Mouse (Mus musculus): ENCODE measurements around the gene Klhdc3. TPM values are rescaled to one million over a fixed set of nuclear protein-coding genes. Genes with fewer than 3 reads are reported as not detected.

Gene Klhdc3
- polyA plus RNA-seq, 1 experiment from 2014 or later, result 52.0 TPM

- Histone ChIP-seq H3K9me3 (replicated peaks; ENCODE audit: control insufficient read depth, low read length) (no peaks in the 10 kb centered on the region), H3K4me1 (ENCODE audit: control insufficient read depth, low read depth, low read length) (peaks cover 8% of the 10 kb centered on the region), H3K4me3 (ENCODE audit: low read depth, low read length) (no peak overlapping the region), H3K9ac (ENCODE audit: low read depth, low read length) (no peak overlapping the region), H3K27ac (ENCODE audit: low read length) (0 out of 2 replicates have a peak overlapping the region, but pooled peaks have one; percentile 11), H3K27me3 (ENCODE audit: control insufficient read depth, insufficient read depth, low read depth, low read length) (no peaks in the 10 kb centered on the region), H3K4me2 (ENCODE audit: low read depth, low read length) (no peak overlapping the region; the same call in 1 of the 2 replicates), H3K36me3 (ENCODE audit: control insufficient read depth, insufficient read depth) (peaks cover 13% of the 10 kb centered on the region)
- peak; percentile 61 for ATAC-seq (ENCODE audit: low read depth)
- WGBS (ENCODE audit: insufficient replicate concordance), result 30% methylated on average over 12 of the region's 12 CpGs
Observed at GRCm38 (mm10) chr17:46690665-46691064, 10.0 kb upstream of the Klhdc3 start.

- no peak overlapping the region for H3K9ac ChIP-seq (ENCODE audit: low read depth, low read length)
- H3K27me3 ChIP-seq (ENCODE audit: control insufficient read depth, insufficient read depth, low read depth, low read length), result no peaks in the 10 kb centered on the region
- H3K4me3 ChIP-seq (ENCODE audit: low read depth, low read length), result no peak overlapping the region
- H3K4me1 ChIP-seq (ENCODE audit: control insufficient read depth, low read depth, low read length), result peaks cover 12% of the 10 kb centered on the region
- no peak overlapping the region for H3K27ac ChIP-seq (ENCODE audit: low read length)
- no peak for ATAC-seq (ENCODE audit: low read depth)
- no peaks in the 10 kb centered on the region for H3K9me3 ChIP-seq (replicated peaks; ENCODE audit: control insufficient read depth, low read length)
- no peak overlapping the region for H3K4me2 ChIP-seq (ENCODE audit: low read depth, low read length)
- H3K36me3 ChIP-seq (ENCODE audit: control insufficient read depth, insufficient read depth), result peaks cover 26% of the 10 kb centered on the region
- WGBS (ENCODE audit: insufficient replicate concordance), result 75% methylated on average over 6 of the region's 6 CpGs
Observed at GRCm38 (mm10) chr17:46685913-46686312, 5.2 kb upstream of the Klhdc3 start.

GRCm38 (mm10) chr17:46682654-46683389, 2.1 kb upstream of the Klhdc3 start:
- Histone ChIP-seq H3K4me3 (ENCODE audit: low read depth, low read length) (no peak overlapping the region), H3K4me1 (ENCODE audit: control insufficient read depth, low read depth, low read length) (peaks cover 26% of the 10 kb centered on the region), H3K9ac (ENCODE audit: low read depth, low read length) (no peak overlapping the region), H3K36me3 (ENCODE audit: control insufficient read depth, insufficient read depth) (peaks cover 27% of the 10 kb centered on the region), H3K27me3 (ENCODE audit: control insufficient read depth, insufficient read depth, low read depth, low read length) (no peaks in the 10 kb centered on the region), H3K9me3 (replicated peaks; ENCODE audit: control insufficient read depth, low read length) (no peaks in the 10 kb centered on the region), H3K27ac (ENCODE audit: low read length) (no peak overlapping the region), H3K4me2 (ENCODE audit: low read depth, low read length) (no peak overlapping the region)
- ATAC-seq (ENCODE audit: low read depth), result no peak
- WGBS (ENCODE audit: insufficient replicate concordance), result 87% methylated on average over 16 of the region's 16 CpGs

- 22% methylated on average over 12 of the region's 12 CpGs for WGBS (ENCODE audit: insufficient replicate concordance)
- peak overlapping the region; percentile 79 for H3K9ac ChIP-seq (ENCODE audit: low read depth, low read length)
- H3K36me3 ChIP-seq (ENCODE audit: control insufficient read depth, insufficient read depth), result peaks cover 26% of the 10 kb centered on the region
- peak overlapping the region; percentile 88 for H3K4me2 ChIP-seq (ENCODE audit: low read depth, low read length)
- peak overlapping the region; percentile 97 for H3K4me3 ChIP-seq (ENCODE audit: low read depth, low read length)
- no peak for ATAC-seq (ENCODE audit: low read depth)
- no peaks in the 10 kb centered on the region for H3K9me3 ChIP-seq (replicated peaks; ENCODE audit: control insufficient read depth, low read length)
- H3K27ac ChIP-seq (ENCODE audit: low read length), result peak overlapping the region; percentile 71; the same call in 1 of the 2 replicates
- no peaks in the 10 kb centered on the region for H3K27me3 ChIP-seq (ENCODE audit: control insufficient read depth, insufficient read depth, low read depth, low read length)
- peaks cover 26% of the 10 kb centered on the region for H3K4me1 ChIP-seq (ENCODE audit: control insufficient read depth, low read depth, low read length)
Observed at GRCm38 (mm10) chr17:46681466-46682118, 878 bp upstream of the Klhdc3 start.

- Histone ChIP-seq H3K4me1 (ENCODE audit: control insufficient read depth, low read depth, low read length) (peaks cover 28% of the 10 kb centered on the region), H3K27me3 (ENCODE audit: control insufficient read depth, insufficient read depth, low read depth, low read length) (no peaks in the 10 kb centered on the region), H3K27ac (ENCODE audit: low read length) (peak overlapping the region; percentile 93), H3K4me3 (ENCODE audit: low read depth, low read length) (peak overlapping the region; percentile 97), H3K9ac (ENCODE audit: low read depth, low read length) (peak overlapping the region; percentile 91), H3K36me3 (ENCODE audit: control insufficient read depth, insufficient read depth) (peaks cover 24% of the 10 kb centered on the region), H3K4me2 (ENCODE audit: low read depth, low read length) (peak overlapping the region; percentile 95), H3K9me3 (replicated peaks; ENCODE audit: control insufficient read depth, low read length) (no peaks in the 10 kb centered on the region)
- WGBS (ENCODE audit: insufficient replicate concordance), result under 1% methylated on average over 34 of the region's 34 CpGs
- ATAC-seq (ENCODE audit: low read depth), result peak; percentile 0; the same call in 1 of the 2 replicates
Observed at GRCm38 (mm10) chr17:46679843-46680759, 613 bp downstream of the Klhdc3 start.

- peak overlapping the region; percentile 97; the same call in 1 of the 2 replicates for H3K4me3 ChIP-seq (ENCODE audit: low read depth, low read length)
- H3K4me2 ChIP-seq (ENCODE audit: low read depth, low read length), result peak overlapping the region; percentile 95
- ATAC-seq (ENCODE audit: low read depth), result no peak
- 66% methylated on average over 9 of the region's 9 CpGs for WGBS (ENCODE audit: insufficient replicate concordance)
- H3K36me3 ChIP-seq (ENCODE audit: control insufficient read depth, insufficient read depth), result peaks cover 22% of the 10 kb centered on the region
- peak overlapping the region; percentile 91 for H3K9ac ChIP-seq (ENCODE audit: low read depth, low read length)
- peak overlapping the region; percentile 93; the same call in 1 of the 2 replicates for H3K27ac ChIP-seq (ENCODE audit: low read length)
- no peaks in the 10 kb centered on the region for H3K9me3 ChIP-seq (replicated peaks; ENCODE audit: control insufficient read depth, low read length)
- H3K27me3 ChIP-seq (ENCODE audit: control insufficient read depth, insufficient read depth, low read depth, low read length), result no peaks in the 10 kb centered on the region
- H3K4me1 ChIP-seq (ENCODE audit: control insufficient read depth, low read depth, low read length), result peaks cover 37% of the 10 kb centered on the region
Observed at GRCm38 (mm10) chr17:46678911-46679310, 1.8 kb downstream of the Klhdc3 start.

- Histone ChIP-seq H3K36me3 (ENCODE audit: control insufficient read depth, insufficient read depth) (peaks cover 18% of the 10 kb centered on the region), H3K4me1 (ENCODE audit: control insufficient read depth, low read depth, low read length) (peaks cover 38% of the 10 kb centered on the region), H3K4me3 (ENCODE audit: low read depth, low read length) (peak within 1 kb of the TSS; percentile 97), H3K27me3 (ENCODE audit: control insufficient read depth, insufficient read depth, low read depth, low read length) (no peaks in the 10 kb centered on the region), H3K9me3 (replicated peaks; ENCODE audit: control insufficient read depth, low read length) (no peaks in the 10 kb centered on the region), H3K27ac (ENCODE audit: low read length) (peak within 1 kb of the TSS; percentile 93), H3K9ac (ENCODE audit: low read depth, low read length) (peak within 1 kb of the TSS; percentile 91), H3K4me2 (ENCODE audit: low read depth, low read length) (peak within 1 kb of the TSS; percentile 95)
- no peak for ATAC-seq (ENCODE audit: low read depth)
- 81% methylated on average over 8 of the region's 9 CpGs for WGBS (ENCODE audit: insufficient replicate concordance)
Observed at GRCm38 (mm10) chr17:46678416-46678815, 2.3 kb downstream of the Klhdc3 start, which contains the start of gene Mea1. Gene Mea1, plus strand, starts transcription at chr17:46678793.

- H3K4me1 ChIP-seq (ENCODE audit: control insufficient read depth, low read depth, low read length), result peaks cover 35% of the 10 kb centered on the region
- peak overlapping the region; percentile 72 for H3K9ac ChIP-seq (ENCODE audit: low read depth, low read length)
- H3K27ac ChIP-seq (ENCODE audit: low read length), result peak overlapping the region; percentile 83
- H3K9me3 ChIP-seq (replicated peaks; ENCODE audit: control insufficient read depth, low read length), result no peaks in the 10 kb centered on the region
- H3K4me2 ChIP-seq (ENCODE audit: low read depth, low read length), result peak overlapping the region; percentile 68
- H3K27me3 ChIP-seq (ENCODE audit: control insufficient read depth, insufficient read depth, low read depth, low read length), result no peaks in the 10 kb centered on the region
- peaks cover 19% of the 10 kb centered on the region for H3K36me3 ChIP-seq (ENCODE audit: control insufficient read depth, insufficient read depth)
- peak overlapping the region; percentile 81 for H3K4me3 ChIP-seq (ENCODE audit: low read depth, low read length)
- peak; percentile 11; the same call in 1 of the 2 replicates for ATAC-seq (ENCODE audit: low read depth)
- 37% methylated on average over 15 of the region's 15 CpGs for WGBS (ENCODE audit: insufficient replicate concordance)
Observed at GRCm38 (mm10) chr17:46674530-46675283, 6.0 kb downstream of the Klhdc3 start.
